Mouse (Mus musculus) embryonic facial prominence, embryonic 15.5 days (tissue): ENCODE results near the gene Dcst2. TPM values are rescaled to one million over a fixed set of nuclear protein-coding genes. Genes with fewer than 3 reads are reported as not detected.

Experiments used
- ATAC-seq: fragments of 200-750 bp; cut with Nextera tagmentation; 2 replicates; pipeline ENCODE4 v1.8.0; 2017; ENCODE audit warnings: low read depth, moderate TSS enrichment; ENCODE audit not compliant: insufficient number of reproducible peaks, low FRiP score, low TSS enrichment
- H3K27ac ChIP-seq: fragments of 300-500 bp; sonication (generic); replicated peaks from 2 replicates; pipeline ENCODE4 v1.5.1; 2015; ENCODE audit warnings: mild to moderate bottlenecking, inconsistent platforms
- H3K27me3 ChIP-seq: fragments of 300-500 bp; sonication (generic); 2 replicates; pipeline ENCODE4 v1.6.1; 2015; ENCODE audit warnings: inconsistent platforms
- H3K36me3 ChIP-seq: fragments of 300-500 bp; sonication (generic); 2 replicates; pipeline ENCODE4 v1.6.1; 2015; ENCODE audit warnings: mild to moderate bottlenecking, inconsistent platforms
- H3K4me1 ChIP-seq: fragments of 300-500 bp; sonication (generic); 2 replicates; pipeline ENCODE4 v1.6.1; 2015; ENCODE audit warnings: inconsistent platforms
- H3K4me2 ChIP-seq: fragments of 300-500 bp; sonication (generic); replicated peaks from 2 replicates; pipeline ENCODE4 v1.6.1; 2015; ENCODE audit warnings: mild to moderate bottlenecking, inconsistent platforms
- H3K4me3 ChIP-seq: fragments of 300-500 bp; sonication (generic); replicated peaks from 2 replicates; pipeline ENCODE4 v1.5.1; 2015; ENCODE audit warnings: mild to moderate bottlenecking, inconsistent platforms
- H3K9ac ChIP-seq: fragments of 300-500 bp; sonication (generic); 2 replicates; pipeline ENCODE4 v1.6.1; 2015; ENCODE audit warnings: inconsistent platforms
- H3K9me3 ChIP-seq: fragments of 300-500 bp; sonication (generic); replicated peaks from 2 replicates; pipeline ENCODE4 v1.6.1; 2016; ENCODE audit warnings: inconsistent platforms
- WGBS: fragments of 180-500 bp; shearing (Covaris S2); methylation state at CpG from one replicate; pipeline ENCODE4 v1.1.7; 2015; 5-methylcytosine and 5-hydroxymethylcytosine counted together
- polyA plus RNA-seq: library from polyadenylated mRNA; unstranded; fragments of >200 nt; fragmentation: Nextera tagmentation; extraction: Ambion mirVana; gene quantifications from 2 replicates; pipeline ENCODE4 v1.2.1, GENCODE M21; 2015

Dcst2 gene
- polyA plus RNA-seq, 1 experiment from 2014 or later = 0.13 TPM

- 42% methylated on average over 12 of the region's 12 CpGs for WGBS
- Histone ChIP-seq H3K36me3 (peaks cover 30% of the 10 kb centered on the region), H3K4me1 (peaks cover 50% of the 10 kb centered on the region), H3K9ac (no peak overlapping the region), H3K4me2 (no peak overlapping the region), H3K9me3 (no peaks in the 10 kb centered on the region), H3K27ac (no peak overlapping the region), H3K27me3 (no peaks in the 10 kb centered on the region), H3K4me3 (no peak overlapping the region)
- no peak for ATAC-seq
Measured at GRCm38 (mm10) chr3:89332476-89332875, 29.3 kb upstream of the Dcst2 start.

GRCm38 (mm10) chr3:89333053-89333452 lies 28.7 kb upstream of the Dcst2 start:
- 70% methylated on average over 11 of the region's 11 CpGs for WGBS

GRCm38 (mm10) chr3:89336529-89336928 lies 25.2 kb upstream of the Dcst2 start:
- Histone ChIP-seq H3K4me3 (peak overlapping the region; percentile 94), H3K4me2 (peak overlapping the region; percentile 58), H3K36me3 (peaks cover 30% of the 10 kb centered on the region), H3K27ac (peak overlapping the region; percentile 91), H3K4me1 (peaks cover 64% of the 10 kb centered on the region), H3K9me3 (no peaks in the 10 kb centered on the region), H3K9ac (peak overlapping the region; percentile 87), H3K27me3 (no peaks in the 10 kb centered on the region)
- no peak for ATAC-seq
- 5% methylated on average over 6 of the region's 6 CpGs for WGBS

More at GRCm38 (mm10) chr3:89333053-89333452, 28.7 kb upstream of the Dcst2 start:
- H3K9ac ChIP-seq = no peak overlapping the region
- 0 out of 2 replicates have a peak overlapping the region, but pooled peaks have one; percentile 5 for H3K27ac ChIP-seq
- no peak for ATAC-seq
- H3K4me1 ChIP-seq = peaks cover 51% of the 10 kb centered on the region
- H3K27me3 ChIP-seq = no peaks in the 10 kb centered on the region
- no peak overlapping the region for H3K4me2 ChIP-seq
- no peak overlapping the region for H3K4me3 ChIP-seq
- H3K9me3 ChIP-seq = no peaks in the 10 kb centered on the region
- peaks cover 30% of the 10 kb centered on the region for H3K36me3 ChIP-seq

- peaks cover 35% of the 10 kb centered on the region for H3K36me3 ChIP-seq
- H3K9ac ChIP-seq = peak overlapping the region; percentile 87
- peak; percentile 26; the same call in 1 of the 2 replicates for ATAC-seq
- peak overlapping the region; percentile 91 for H3K27ac ChIP-seq
- H3K4me1 ChIP-seq = peaks cover 58% of the 10 kb centered on the region
- peak overlapping the region; percentile 94 for H3K4me3 ChIP-seq
- no peaks in the 10 kb centered on the region for H3K27me3 ChIP-seq
- peak overlapping the region; percentile 58 for H3K4me2 ChIP-seq
- H3K9me3 ChIP-seq = no peaks in the 10 kb centered on the region
- WGBS = under 1% methylated on average over 21 of the region's 21 CpGs
Measured at GRCm38 (mm10) chr3:89337062-89337720, 24.6 kb upstream of the Dcst2 start.

- Histone ChIP-seq H3K27me3 (no peaks in the 10 kb centered on the region), H3K36me3 (peaks cover 34% of the 10 kb centered on the region), H3K27ac (peak within 1 kb of the TSS; percentile 91), H3K4me1 (peaks cover 51% of the 10 kb centered on the region), H3K9me3 (no peaks in the 10 kb centered on the region), H3K4me3 (peak within 1 kb of the TSS; percentile 94), H3K4me2 (peak within 1 kb of the TSS; percentile 58), H3K9ac (peak within 1 kb of the TSS; percentile 87)
- 0% methylated on average over 44 of the region's 44 CpGs for WGBS
- ATAC-seq = peak; percentile 89
Measured at GRCm38 (mm10) chr3:89337721-89338578, 23.8 kb upstream of the Dcst2 start, which contains the start of gene Efna4. Gene Efna4 (minus strand): TSS chr3:89338028.

- H3K27me3 ChIP-seq = no peaks in the 10 kb centered on the region
- no peaks in the 10 kb centered on the region for H3K9me3 ChIP-seq
- peaks cover 47% of the 10 kb centered on the region for H3K4me1 ChIP-seq
- ATAC-seq = no peak
- H3K4me2 ChIP-seq = no peak overlapping the region
- 0 out of 2 replicates have a peak overlapping the region, but pooled peaks have one; percentile 94 for H3K4me3 ChIP-seq
- H3K9ac ChIP-seq = no peak overlapping the region
- peaks cover 37% of the 10 kb centered on the region for H3K36me3 ChIP-seq
- 28% methylated on average over 8 of the region's 8 CpGs for WGBS
- H3K27ac ChIP-seq = 0 out of 2 replicates have a peak overlapping the region, but pooled peaks have one; percentile 91
Measured at GRCm38 (mm10) chr3:89339416-89339815, 22.4 kb upstream of the Dcst2 start.

- no peak overlapping the region for H3K27ac ChIP-seq
- H3K4me1 ChIP-seq = peaks cover 47% of the 10 kb centered on the region
- peak overlapping the region; percentile 24 for H3K4me3 ChIP-seq
- no peak overlapping the region for H3K9ac ChIP-seq
- no peaks in the 10 kb centered on the region for H3K9me3 ChIP-seq
- peak overlapping the region; percentile 51 for H3K4me2 ChIP-seq
- H3K36me3 ChIP-seq = peaks cover 37% of the 10 kb centered on the region
- ATAC-seq = no peak
- H3K27me3 ChIP-seq = no peaks in the 10 kb centered on the region
- WGBS = 9% methylated on average over 11 of the region's 11 CpGs
Measured at GRCm38 (mm10) chr3:89340465-89340864, 21.3 kb upstream of the Dcst2 start.

GRCm38 (mm10) chr3:89341794-89342193 lies 20.0 kb upstream of the Dcst2 start:
- H3K36me3 ChIP-seq = peaks cover 39% of the 10 kb centered on the region
- H3K27ac ChIP-seq = no peak overlapping the region
- H3K4me2 ChIP-seq = no peak overlapping the region
- peaks cover 34% of the 10 kb centered on the region for H3K4me1 ChIP-seq
- no peak overlapping the region for H3K9ac ChIP-seq
- H3K9me3 ChIP-seq = no peaks in the 10 kb centered on the region
- no peak overlapping the region for H3K4me3 ChIP-seq
- H3K27me3 ChIP-seq = no peaks in the 10 kb centered on the region
- ATAC-seq = no peak
- 90% methylated on average over 4 of the region's 4 CpGs for WGBS

- peaks cover 44% of the 10 kb centered on the region for H3K36me3 ChIP-seq
- no peak overlapping the region for H3K27ac ChIP-seq
- ATAC-seq = no peak
- H3K9ac ChIP-seq = no peak overlapping the region
- H3K4me3 ChIP-seq = no peak overlapping the region
- no peak overlapping the region for H3K4me2 ChIP-seq
- 74% methylated on average over 7 of the region's 7 CpGs for WGBS
- H3K4me1 ChIP-seq = peaks cover 27% of the 10 kb centered on the region
- no peaks in the 10 kb centered on the region; the same call in 1 of the 2 replicates for H3K27me3 ChIP-seq
- no peaks in the 10 kb centered on the region for H3K9me3 ChIP-seq
Measured at GRCm38 (mm10) chr3:89343279-89343678, 18.5 kb upstream of the Dcst2 start.

- no peak for ATAC-seq
- H3K27me3 ChIP-seq = no peaks in the 10 kb centered on the region; the same call in 1 of the 2 replicates
Measured at GRCm38 (mm10) chr3:89346815-89347540, 14.8 kb upstream of the Dcst2 start.

More at GRCm38 (mm10) chr3:89346815-89347540, 14.8 kb upstream of the Dcst2 start:
- 75% methylated on average over 10 of the region's 10 CpGs for WGBS
- Histone ChIP-seq H3K4me3 (no peak overlapping the region), H3K9ac (no peak overlapping the region), H3K4me1 (peaks cover 19% of the 10 kb centered on the region), H3K27ac (no peak overlapping the region), H3K36me3 (peaks cover 42% of the 10 kb centered on the region), H3K4me2 (no peak overlapping the region), H3K9me3 (no peaks in the 10 kb centered on the region)
